Mouse (Mus musculus) bone marrow, adult 2 months (tissue): ENCODE results near the gene Itgb2l. TPM values are rescaled to one million over a fixed set of nuclear protein-coding genes. Genes with fewer than 3 reads are reported as not detected.
"Not testable (repeated sequence)": the region's sequence is repeated elsewhere in the genome, so short reads cannot be mapped to it uniquely, and the experiment has no call there.

Experiments used
- H3K27ac ChIP-seq: fragments of 200-500 bp; 2 replicates; pipeline ENCODE4 v1.5.1; 2012; ENCODE audit warnings: low read depth, mild to moderate bottlenecking, control low read depth, inconsistent platforms, low read length; ENCODE audit not compliant: control insufficient read depth, poor library complexity, insufficient read depth
- H3K4me1 ChIP-seq: fragments of 200-500 bp; 2 replicates; pipeline ENCODE4 v1.6.1; 2011; ENCODE audit warnings: low read length; ENCODE audit not compliant: control insufficient read depth, insufficient read depth
- H3K4me3 ChIP-seq: fragments of 200-500 bp; replicated peaks from 2 replicates; pipeline ENCODE3; 2011; ENCODE audit warnings: mild to moderate bottlenecking, low read depth, low read length, control low read depth; ENCODE audit not compliant: control insufficient read depth
- CTCF ChIP-seq: fragments of 200-500 bp; IDR thresholded peaks from 2 replicates; pipeline ENCODE4 v1.5.1; 2011; ENCODE audit warnings: low read length, control low read depth; ENCODE audit not compliant: control insufficient read depth, insufficient read depth
- POLR2A ChIP-seq: fragments of 200-500 bp; IDR thresholded peaks from 2 replicates; pipeline ENCODE4 v1.6.1; 2011; ENCODE audit warnings: low read depth, mild to moderate bottlenecking, control low read depth, low read length, borderline replicate concordance; ENCODE audit not compliant: control insufficient read depth
- WGBS: fragments of 180-500 bp; shearing (Covaris S2); methylation state at CpG from one replicate; pipeline ENCODE4 v1.1.7; 2018; 5-methylcytosine and 5-hydroxymethylcytosine counted together
- polyA plus RNA-seq: library from polyadenylated mRNA; stranded (reverse); fragments of >200 nt; gene quantifications from 2 replicates; pipeline ENCODE4 v1.2.4, GENCODE M21; 2011; ENCODE audit warnings: low replicate concordance; ENCODE audit not compliant: missing spikeins, insufficient read depth, insufficient read length

The Itgb2l gene
- polyA plus RNA-seq, 1 experiment: 48.7 TPM

GRCm38 (mm10) chr16:96468011-96468410, 24.6 kb upstream of the Itgb2l start:
- WGBS: 57% methylated on average over 4 of the region's 4 CpGs
- TF ChIP-seq POLR2A (no peak), CTCF (no peak)
- no peaks in the 10 kb centered on the region for H3K4me1 ChIP-seq
- no peak overlapping the region for H3K4me3 ChIP-seq
- H3K27ac ChIP-seq: no peak overlapping the region

- WGBS: 11% methylated on average over 8 of the region's 8 CpGs
- Histone ChIP-seq H3K27ac (no peak within 1 kb of the TSS), H3K4me1 (no peaks in the 10 kb centered on the region), H3K4me3 (no peak within 1 kb of the TSS)
- TF ChIP-seq POLR2A (no peak), CTCF (peak; percentile 92)
Measured at GRCm38 (mm10) chr16:96467445-96467844, 24.0 kb upstream of the Itgb2l start, which contains the start of gene Pcp4. TSS of gene Pcp4 (plus strand) at chr16:96467606.

DNA sequence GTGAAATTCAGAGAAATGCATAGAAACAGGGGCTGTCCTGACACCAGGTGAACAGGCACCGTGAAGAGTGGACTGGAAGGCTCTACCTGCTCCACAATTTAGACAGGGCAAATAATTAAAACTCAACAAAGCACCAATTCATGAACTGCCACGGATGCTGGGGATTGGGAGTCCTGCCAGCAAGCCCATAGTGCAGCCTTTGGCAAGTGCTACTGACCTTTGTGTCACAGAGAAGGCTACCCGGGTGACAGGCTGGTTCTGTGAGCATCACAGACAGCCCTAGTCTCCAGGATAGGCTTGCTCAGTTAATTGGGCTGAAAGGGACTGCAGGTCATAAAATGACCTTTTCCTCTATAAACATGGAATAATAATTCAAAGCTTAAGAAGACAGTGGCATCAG, 17.4 kb upstream of the Itgb2l start:
- Histone ChIP-seq H3K4me1 (no peaks in the 10 kb centered on the region), H3K27ac (no peak overlapping the region), H3K4me3 (no peak overlapping the region)
- 67% methylated on average over 3 of the region's 3 CpGs for WGBS
- TF ChIP-seq POLR2A: no peak
- no peak for TF ChIP-seq CTCF

GRCm38 (mm10) chr16:96459356-96459755, 15.9 kb upstream of the Itgb2l start:
- H3K4me3 ChIP-seq: no peak overlapping the region
- H3K27ac ChIP-seq: no peak overlapping the region
- no peaks in the 10 kb centered on the region for H3K4me1 ChIP-seq
- WGBS: 70% methylated on average over 2 of the region's 2 CpGs
- TF ChIP-seq POLR2A: no peak
- TF ChIP-seq CTCF: no peak

GRCm38 (mm10) chr16:96457612-96458011, 14.2 kb upstream of the Itgb2l start:
- no peaks in the 10 kb centered on the region for H3K4me1 ChIP-seq
- H3K4me3 ChIP-seq: no peak overlapping the region
- TF ChIP-seq CTCF (no peak), POLR2A (no peak)
- no peak overlapping the region for H3K27ac ChIP-seq
- WGBS: 74% methylated on average over 5 of the region's 5 CpGs

DNA sequence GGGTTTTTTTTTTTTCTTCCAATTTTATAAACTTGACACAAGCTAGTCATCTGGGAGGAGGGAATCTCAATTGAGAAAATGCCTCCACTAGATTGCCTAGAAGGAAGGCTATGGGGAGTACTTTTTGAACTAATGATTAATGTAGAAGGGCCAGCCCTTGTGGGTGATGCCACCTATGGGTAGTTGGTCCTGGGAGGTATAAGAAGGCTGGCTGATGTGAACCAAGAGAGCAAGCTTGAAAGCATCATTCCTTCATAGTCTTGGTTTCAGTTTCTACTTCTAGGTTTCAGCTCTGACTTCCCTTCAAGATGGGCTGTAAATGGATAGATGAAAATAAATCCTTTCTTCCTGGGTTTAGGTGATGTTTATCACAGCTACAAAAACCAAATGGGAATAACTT, 10.7 kb upstream of the Itgb2l start:
- no peak for TF ChIP-seq POLR2A
- TF ChIP-seq CTCF: no peak

DNA sequence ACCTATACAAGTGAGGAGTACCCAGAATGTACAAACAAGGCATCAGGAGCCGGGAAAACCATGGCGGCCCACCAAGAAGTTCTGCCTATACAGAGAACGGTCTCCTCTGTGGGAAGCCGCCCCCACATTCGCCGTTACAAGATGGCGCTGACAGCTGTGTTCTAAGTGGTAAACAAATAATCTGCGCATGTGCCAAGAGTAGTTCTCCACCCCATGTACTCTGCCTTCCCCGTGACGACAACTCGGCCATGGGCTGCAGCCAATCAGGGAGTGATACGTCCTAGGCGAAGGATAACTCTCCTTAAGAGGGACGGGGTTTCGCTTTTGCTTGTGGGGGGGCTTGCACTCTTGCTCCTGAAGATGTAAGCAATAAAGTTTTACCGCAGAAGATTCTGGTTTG, 7.5 kb upstream of the Itgb2l start:
- not testable (repeated sequence) for H3K27ac ChIP-seq, H3K4me1 ChIP-seq, H3K4me3 ChIP-seq
- 88% methylated on average over 16 of the region's 16 CpGs for WGBS

More for the DNA sequence above, 10.7 kb upstream of the Itgb2l start:
- Histone ChIP-seq H3K4me3 (no peak overlapping the region), H3K4me1 (no peaks in the 10 kb centered on the region), H3K27ac (no peak overlapping the region)

GRCm38 (mm10) chr16:96441826-96442225, 1.6 kb downstream of the Itgb2l start:
- H3K4me1 ChIP-seq: peaks cover 1% of the 10 kb centered on the region; the same call in 1 of the 2 replicates
- TF ChIP-seq POLR2A: no peak
- no peak for TF ChIP-seq CTCF
- WGBS: 74% methylated on average over 3 of the region's 3 CpGs
- H3K4me3 ChIP-seq: peak overlapping the region; percentile 71
- H3K27ac ChIP-seq: peak overlapping the region; percentile 68

DNA sequence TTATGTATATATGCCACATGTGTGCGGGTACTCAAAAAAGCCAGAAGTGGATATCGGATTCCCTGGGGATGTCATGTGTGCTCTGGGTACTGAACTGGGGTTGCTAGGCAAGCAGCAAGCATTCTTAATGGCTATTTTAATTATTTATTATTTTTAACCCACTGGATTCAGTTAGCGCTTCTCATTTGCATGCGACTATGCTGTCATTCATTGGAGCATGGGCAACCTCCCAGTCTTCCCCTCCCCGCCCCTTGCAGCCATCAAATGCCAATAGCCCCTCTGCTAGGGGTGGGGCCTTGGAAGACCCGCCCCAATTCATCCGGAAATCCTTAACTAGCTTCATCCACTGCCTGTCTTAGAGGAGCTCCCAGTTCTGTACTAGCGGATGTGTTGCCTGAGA, 2.5 kb downstream of the Itgb2l start:
- 81% methylated on average over 8 of the region's 8 CpGs for WGBS
- no peak for TF ChIP-seq CTCF
- H3K27ac ChIP-seq: peak overlapping the region; percentile 35; the same call in 1 of the 2 replicates
- no peak overlapping the region for H3K4me3 ChIP-seq
- H3K4me1 ChIP-seq: peaks cover 1% of the 10 kb centered on the region; the same call in 1 of the 2 replicates
